Mouse (Mus musculus) C2C12 (cell line): ENCODE results near the gene Vps16. TPM values are rescaled to one million over a fixed set of nuclear protein-coding genes. Genes with fewer than 3 reads are reported as not detected.

Experiments used
- H3K27me3 ChIP-seq: one replicate; pipeline ENCODE4 v1.6.1; 2011; ENCODE audit not compliant: control insufficient read depth, insufficient read depth, insufficient read length
- H3K36me3 ChIP-seq: one replicate; pipeline ENCODE4 v1.6.1; 2011; ENCODE audit not compliant: control insufficient read depth, insufficient read depth
- H3K4me3 ChIP-seq: one replicate; pipeline ENCODE4 v1.5.1; 2011; ENCODE audit warnings: mild to moderate bottlenecking, control low read depth; ENCODE audit not compliant: poor library complexity, insufficient read depth, severe bottlenecking
- H3K79me2 ChIP-seq: one replicate; pipeline ENCODE4 v1.6.1; 2011; ENCODE audit not compliant: control insufficient read depth, insufficient read depth
- H3K79me3 ChIP-seq: one replicate; pipeline ENCODE4 v1.6.1; 2011; ENCODE audit warnings: low read depth, control low read depth
- H3ac ChIP-seq: one replicate; pipeline ENCODE3; 2011; ENCODE audit warnings: low read depth; ENCODE audit not compliant: control insufficient read depth, insufficient read length
- CEBPB ChIP-seq: IDR thresholded peaks from one replicate; pipeline ENCODE4 v1.6.1; 2011; ENCODE audit warnings: low read depth, mild to moderate bottlenecking, control low read depth, moderate library complexity
- CTCF ChIP-seq: IDR thresholded peaks from one replicate; pipeline ENCODE4 v1.5.1; 2011; ENCODE audit not compliant: control insufficient read depth, insufficient read depth, insufficient read length
- FOSL1 ChIP-seq: IDR thresholded peaks from one replicate; pipeline ENCODE4 v1.8.0; 2011; ENCODE audit warnings: mild to moderate bottlenecking, low read length; ENCODE audit not compliant: poor library complexity, insufficient read depth, severe bottlenecking
- MAX ChIP-seq: IDR thresholded peaks from one replicate; pipeline ENCODE4 v1.6.1; 2011; ENCODE audit warnings: mild to moderate bottlenecking, control low read depth
- MYOD1 ChIP-seq: IDR thresholded peaks from one replicate; pipeline ENCODE4 v1.6.1; 2011; ENCODE audit warnings: low read depth; ENCODE audit not compliant: control insufficient read depth, insufficient read length
- MYOG ChIP-seq: IDR thresholded peaks from one replicate; pipeline ENCODE4 v1.6.1; 2011; ENCODE audit not compliant: control insufficient read depth, insufficient read length; ENCODE audit errors: extremely low read depth
- USF1 ChIP-seq: IDR thresholded peaks from one replicate; pipeline ENCODE4 v1.6.1; 2011; ENCODE audit warnings: low read depth, mild to moderate bottlenecking, control low read depth, moderate library complexity
- polyA plus RNA-seq: library from polyadenylated mRNA; unstranded; fragments of >200 nt; fragmentation: generic; extraction: Trizol; gene quantifications from one replicate; pipeline ENCODE4 v1.2.1, GENCODE M21; 2012; ENCODE audit warnings: missing spikeins

Gene Vps16
- polyA plus RNA-seq, 1 experiment: 44.0 TPM

GRCm38 (mm10) chr2:130430484-130430883, 6.3 kb downstream of the Vps16 start:
- peaks cover 50% of the 10 kb centered on the region for H3K79me3 ChIP-seq
- TF ChIP-seq MYOG (no peak), MYOD1 (no peak), MAX (no peak), CEBPB (no peak), FOSL1 (no peak), CTCF (no peak), USF1 (no peak)
- H3K36me3 ChIP-seq: peaks cover 53% of the 10 kb centered on the region
- H3K79me2 ChIP-seq: peaks cover 100% of the 10 kb centered on the region
- no peak overlapping the region for H3ac ChIP-seq
- H3K4me3 ChIP-seq: no peak overlapping the region
- H3K27me3 ChIP-seq: no peaks in the 10 kb centered on the region

- TF ChIP-seq FOSL1 (no peak), CTCF (no peak), CEBPB (no peak), MYOD1 (no peak), MYOG (no peak), MAX (no peak), USF1 (no peak)
- peaks cover 100% of the 10 kb centered on the region for H3K79me2 ChIP-seq
- H3K27me3 ChIP-seq: no peaks in the 10 kb centered on the region
- peaks cover 40% of the 10 kb centered on the region for H3K79me3 ChIP-seq
- H3ac ChIP-seq: no peak overlapping the region
- no peak overlapping the region for H3K4me3 ChIP-seq
- H3K36me3 ChIP-seq: peaks cover 51% of the 10 kb centered on the region
These were observed 8.0 kb downstream of the Vps16 start for GRCm38 (mm10) chr2:130432157-130432556.

- H3K79me3 ChIP-seq: peaks cover 30% of the 10 kb centered on the region
- no peak overlapping the region for H3ac ChIP-seq
- no peaks in the 10 kb centered on the region for H3K27me3 ChIP-seq
- H3K4me3 ChIP-seq: no peak overlapping the region
- peaks cover 95% of the 10 kb centered on the region for H3K79me2 ChIP-seq
- TF ChIP-seq MAX: no peak
- no peak for TF ChIP-seq CEBPB
- no peak for TF ChIP-seq MYOD1
- no peak for TF ChIP-seq USF1
- TF ChIP-seq FOSL1: no peak
- no peak for TF ChIP-seq MYOG
- no peak for TF ChIP-seq CTCF
- peaks cover 50% of the 10 kb centered on the region for H3K36me3 ChIP-seq
These were observed 9.0 kb downstream of the Vps16 start for GRCm38 (mm10) chr2:130433152-130433551.

- Histone ChIP-seq H3K4me3 (no peak overlapping the region), H3K79me2 (peaks cover 58% of the 10 kb centered on the region), H3ac (no peak overlapping the region), H3K27me3 (no peaks in the 10 kb centered on the region), H3K79me3 (peaks cover 19% of the 10 kb centered on the region), H3K36me3 (peaks cover 65% of the 10 kb centered on the region)
- TF ChIP-seq CTCF (no peak), USF1 (no peak), CEBPB (no peak), MAX (no peak), FOSL1 (no peak)
These were observed 12.6 kb downstream of the Vps16 start for GRCm38 (mm10) chr2:130436769-130437168.

GRCm38 (mm10) chr2:130438861-130439260, 14.7 kb downstream of the Vps16 start:
- Histone ChIP-seq H3K4me3 (no peak overlapping the region), H3K36me3 (peaks cover 72% of the 10 kb centered on the region), H3K79me3 (peaks cover 13% of the 10 kb centered on the region), H3ac (no peak overlapping the region), H3K27me3 (no peaks in the 10 kb centered on the region), H3K79me2 (peaks cover 37% of the 10 kb centered on the region)
- TF ChIP-seq MYOD1 (no peak), CTCF (no peak)

GRCm38 (mm10) chr2:130439840-130440480, 15.8 kb downstream of the Vps16 start:
- TF ChIP-seq CEBPB (no peak), MYOD1 (no peak), USF1 (no peak), MAX (no peak)
- no peak overlapping the region for H3K4me3 ChIP-seq
- no peak overlapping the region for H3ac ChIP-seq
- H3K79me2 ChIP-seq: peaks cover 26% of the 10 kb centered on the region
- H3K36me3 ChIP-seq: peaks cover 76% of the 10 kb centered on the region
- H3K27me3 ChIP-seq: no peaks in the 10 kb centered on the region
- H3K79me3 ChIP-seq: peaks cover 4% of the 10 kb centered on the region
